Mouse (Mus musculus): ENCODE measurements around the gene Msh2. TPM values are rescaled to one million over a fixed set of nuclear protein-coding genes. Genes with fewer than 3 reads are reported as not detected.

Gene Msh2
- polyA plus RNA-seq, 1 experiment from 2014 or later = 10.0 TPM

GRCm38 (mm10) chr17:87744985-87745925 is 73.1 kb downstream of the Msh2 start:
- H3K79me2 ChIP-seq (ENCODE audit: inconsistent target) = no peaks in the 10 kb centered on the region
- H3K36me3 ChIP-seq (ENCODE audit: inconsistent target) = no peaks in the 10 kb centered on the region
- H3K27ac ChIP-seq = no peak overlapping the region
- no peak overlapping the region for H3K4me3 ChIP-seq (ENCODE audit: inconsistent target)
- WGBS (ENCODE audit: missing documents) = 79% methylated on average over 20 of the region's 32 CpGs

GRCm38 (mm10) chr17:87745926-87746888 is 74.1 kb downstream of the Msh2 start:
- no peak overlapping the region for H3K4me3 ChIP-seq (ENCODE audit: inconsistent target)
- H3K79me2 ChIP-seq (ENCODE audit: inconsistent target) = no peaks in the 10 kb centered on the region
- WGBS (ENCODE audit: missing documents) = 49% methylated on average over 96 of the region's 101 CpGs

GRCm38 (mm10) chr17:87760315-87760714 is 88.2 kb downstream of the Msh2 start:
- Histone ChIP-seq H3K4me3 (ENCODE audit: inconsistent target) (no peak overlapping the region), H3K27ac (no peak overlapping the region), H3K79me2 (ENCODE audit: inconsistent target) (no peaks in the 10 kb centered on the region), H3K36me3 (ENCODE audit: inconsistent target) (no peaks in the 10 kb centered on the region)
- 96% methylated on average over 4 of the region's 4 CpGs for WGBS (ENCODE audit: missing documents)

More at GRCm38 (mm10) chr17:87745926-87746888, 74.1 kb downstream of the Msh2 start:
- Histone ChIP-seq H3K27ac (no peak overlapping the region), H3K36me3 (ENCODE audit: inconsistent target) (no peaks in the 10 kb centered on the region)

GRCm38 (mm10) chr17:87763146-87763545 is 91.0 kb downstream of the Msh2 start:
- H3K4me3 ChIP-seq (ENCODE audit: inconsistent target) = no peak overlapping the region
- no peak overlapping the region for H3K27ac ChIP-seq
- H3K79me2 ChIP-seq (ENCODE audit: inconsistent target) = no peaks in the 10 kb centered on the region
- no peaks in the 10 kb centered on the region for H3K36me3 ChIP-seq (ENCODE audit: inconsistent target)
- WGBS (ENCODE audit: missing documents) = 82% methylated on average over 7 of the region's 7 CpGs

GRCm38 (mm10) chr17:87765031-87765430 is 92.9 kb downstream of the Msh2 start:
- H3K27ac ChIP-seq = no peak overlapping the region
- no peak overlapping the region for H3K4me3 ChIP-seq (ENCODE audit: inconsistent target)
- no peaks in the 10 kb centered on the region for H3K79me2 ChIP-seq (ENCODE audit: inconsistent target)
- H3K36me3 ChIP-seq (ENCODE audit: inconsistent target) = no peaks in the 10 kb centered on the region
- WGBS (ENCODE audit: missing documents) = 95% methylated on average over 11 of the region's 11 CpGs

- no peaks in the 10 kb centered on the region for H3K36me3 ChIP-seq (ENCODE audit: inconsistent target)
- WGBS (ENCODE audit: missing documents) = 89% methylated on average over 6 of the region's 6 CpGs
Observed at GRCm38 (mm10) chr17:87766888-87767287, 94.8 kb downstream of the Msh2 start.

GRCm38 (mm10) chr17:87770766-87771165 is 98.6 kb downstream of the Msh2 start:
- H3K79me2 ChIP-seq (ENCODE audit: inconsistent target) = no peaks in the 10 kb centered on the region
- no peak overlapping the region for H3K4me3 ChIP-seq (ENCODE audit: inconsistent target)
- 81% methylated on average over 5 of the region's 5 CpGs for WGBS (ENCODE audit: missing documents)
- no peak overlapping the region for H3K27ac ChIP-seq
- no peaks in the 10 kb centered on the region for H3K36me3 ChIP-seq (ENCODE audit: inconsistent target)

More at GRCm38 (mm10) chr17:87766888-87767287, 94.8 kb downstream of the Msh2 start:
- no peak overlapping the region for H3K27ac ChIP-seq
- H3K4me3 ChIP-seq (ENCODE audit: inconsistent target) = no peak overlapping the region
- H3K79me2 ChIP-seq (ENCODE audit: inconsistent target) = no peaks in the 10 kb centered on the region

GRCm38 (mm10) chr17:87773175-87773574 is 101.0 kb downstream of the Msh2 start:
- Histone ChIP-seq H3K4me3 (ENCODE audit: inconsistent target) (no peak overlapping the region), H3K27ac (no peak overlapping the region), H3K36me3 (ENCODE audit: inconsistent target) (no peaks in the 10 kb centered on the region), H3K79me2 (ENCODE audit: inconsistent target) (no peaks in the 10 kb centered on the region)
- WGBS (ENCODE audit: missing documents) = 84% methylated on average over 3 of the region's 3 CpGs

Other genes starting within 250 kb of the Msh2 start
- not detected in 3 replicates for gene Stpg4, start 244.6 kb upstream of the Msh2 start, polyA plus RNA-seq (2018)
- 716 to 1,639 TPM (median 783 TPM) in 3 replicates for gene Calm2, start 225.4 kb upstream of the Msh2 start, polyA plus RNA-seq (2018)
- gene Epcam, start 36.4 kb upstream of the Msh2 start, polyA plus RNA-seq (2018) = not detected in 3 replicates
- gene Kcnk12, start 125.7 kb downstream of the Msh2 start, polyA plus RNA-seq (2018) = not detected in 3 replicates
- not detected in 3 replicates for gene Rpl36-ps4, start 248.6 kb downstream of the Msh2 start, polyA plus RNA-seq (2018)

Data from macrophage (primary cell).